7 mouse cellular contexts compared by ENCODE assay signal in the genomic region with DNA sequence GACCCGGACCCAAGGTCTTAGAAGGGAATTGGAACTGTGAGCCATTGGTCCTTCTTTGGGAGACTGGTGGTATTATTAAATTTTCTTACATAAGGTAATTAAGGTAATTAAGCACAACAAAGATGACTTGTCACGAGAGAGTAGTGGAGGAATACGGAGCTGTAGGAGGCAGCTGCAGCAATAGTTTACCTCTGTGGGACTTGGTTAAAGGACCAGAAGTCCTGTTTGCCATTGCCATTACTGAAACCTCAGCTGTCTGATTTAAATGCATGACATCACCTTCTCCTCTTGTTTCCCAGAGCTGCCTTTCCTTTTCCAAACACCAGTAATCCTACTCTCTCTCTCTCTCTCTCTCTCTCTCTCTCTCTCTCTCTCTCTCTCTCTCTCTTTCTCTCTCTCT. TPM values are rescaled to one million over a fixed set of nuclear protein-coding genes. Genes with fewer than 3 reads are reported as not detected.
DNase-seq lines count a peak whose midpoint lies in the region; ATAC-seq and TF ChIP-seq lines count a peak whose summit lies in the region.

No protein-coding gene starts in this region.

- H3K9ac ChIP-seq in lung, embryonic 15.5 days: peak overlapping the region; percentile 31
- H3K9ac ChIP-seq in embryonic facial prominence, embryonic 14.5 days (ENCODE audit: low read depth, low read length): peak overlapping the region; percentile 79
- H3K9ac ChIP-seq in intestine, postnatal 0 days (ENCODE audit: low read depth, low read length): peak overlapping the region; percentile 63
- peak overlapping the region; percentile 29; the same call in 1 of the 2 replicates for H3K9ac ChIP-seq in neural tube, embryonic 14.5 days (replicated peaks; ENCODE audit: low read depth, low read length)

- peak overlapping the region; percentile 91; the same call in 1 of the 2 replicates for H3K27ac ChIP-seq in lung, embryonic 15.5 days
- H3K27ac ChIP-seq in embryonic facial prominence, embryonic 14.5 days (replicated peaks; ENCODE audit: low read depth, low read length): peak overlapping the region; percentile 76; the same call in 1 of the 2 replicates
- H3K27ac ChIP-seq in intestine, postnatal 0 days (ENCODE audit: low read depth, low read length): peak overlapping the region; percentile 83; the same call in 1 of the 2 replicates
- peak overlapping the region; percentile 71 for H3K27ac ChIP-seq in neural tube, embryonic 14.5 days (ENCODE audit: low read depth, low read length)

- peaks cover 8% of the 10 kb centered on the region for H3K36me3 ChIP-seq in lung, embryonic 15.5 days
- peaks cover 10% of the 10 kb centered on the region; the same call in 1 of the 2 replicates for H3K36me3 ChIP-seq in embryonic facial prominence, embryonic 14.5 days (ENCODE audit: control insufficient read depth, insufficient read depth, low read length)
- peaks cover 7% of the 10 kb centered on the region; the same call in 1 of the 2 replicates for H3K36me3 ChIP-seq in intestine, postnatal 0 days (ENCODE audit: control insufficient read depth, insufficient read depth)
- no peaks in the 10 kb centered on the region for H3K36me3 ChIP-seq in neural tube, embryonic 14.5 days (ENCODE audit: control insufficient read depth, insufficient read depth, low read length)

- H3K4me3 ChIP-seq in lung, embryonic 15.5 days: peak overlapping the region; percentile 91
- peak overlapping the region; percentile 83 for H3K4me3 ChIP-seq in embryonic facial prominence, embryonic 14.5 days (ENCODE audit: low read depth, low read length)
- H3K4me3 ChIP-seq in intestine, postnatal 0 days (ENCODE audit: low read depth, low read length): peak overlapping the region; percentile 83
- peak overlapping the region; percentile 65 for H3K4me3 ChIP-seq in neural tube, embryonic 14.5 days (ENCODE audit: low read depth, low read length)

- ATAC-seq in lung, embryonic 15.5 days (ENCODE audit: borderline replicate concordance, extremely low read depth, low FRiP score, low TSS enrichment): peak; percentile 19; the same call in 1 of the 2 replicates
- peak; percentile 28 for ATAC-seq in embryonic facial prominence, embryonic 14.5 days (ENCODE audit: low read depth)
- ATAC-seq in intestine, postnatal 0 days: peak; percentile 23; the same call in 1 of the 2 replicates
- ATAC-seq in neural tube, embryonic 14.5 days (ENCODE audit: low read depth): peak; percentile 80

- H3K4me1 ChIP-seq in lung, embryonic 15.5 days: peaks cover 28% of the 10 kb centered on the region
- peaks cover 7% of the 10 kb centered on the region; the same call in 1 of the 2 replicates for H3K4me1 ChIP-seq in embryonic facial prominence, embryonic 14.5 days (ENCODE audit: control insufficient read depth, insufficient read depth, low read length)
- H3K4me1 ChIP-seq in intestine, postnatal 0 days (replicated peaks; ENCODE audit: control insufficient read depth, insufficient read depth, low read length): no peaks in the 10 kb centered on the region
- peaks cover 6% of the 10 kb centered on the region for H3K4me1 ChIP-seq in neural tube, embryonic 14.5 days (ENCODE audit: control insufficient read depth, insufficient read depth, low read length)

- 1% methylated on average over 3 of the region's 3 CpGs for WGBS in lung, embryonic 15.5 days
- WGBS in embryonic facial prominence, embryonic 14.5 days: 2% methylated on average over 3 of the region's 3 CpGs
- WGBS in intestine, postnatal 0 days: 5% methylated on average over 3 of the region's 3 CpGs
- 0% methylated on average over 3 of the region's 3 CpGs for WGBS in neural tube, embryonic 14.5 days

- H3K27me3 ChIP-seq in lung, embryonic 15.5 days: no peaks in the 10 kb centered on the region
- no peaks in the 10 kb centered on the region for H3K27me3 ChIP-seq in embryonic facial prominence, embryonic 14.5 days (replicated peaks; ENCODE audit: control insufficient read depth, insufficient read depth, low read length)
- H3K27me3 ChIP-seq in intestine, postnatal 0 days (replicated peaks; ENCODE audit: control insufficient read depth, insufficient read depth, low read length): no peaks in the 10 kb centered on the region
- H3K27me3 ChIP-seq in neural tube, embryonic 14.5 days (ENCODE audit: control insufficient read depth, insufficient read depth, low read length): no peaks in the 10 kb centered on the region

- peak overlapping the region; percentile 66 for H3K4me2 ChIP-seq in lung, embryonic 15.5 days
- peak overlapping the region; percentile 84 for H3K4me2 ChIP-seq in embryonic facial prominence, embryonic 14.5 days (ENCODE audit: low read depth, low read length)
- peak overlapping the region; percentile 71 for H3K4me2 ChIP-seq in intestine, postnatal 0 days (replicated peaks; ENCODE audit: low read depth)
- H3K4me2 ChIP-seq in neural tube, embryonic 14.5 days (ENCODE audit: low read depth, low read length): peak overlapping the region; percentile 66

- DNase-seq in lung, adult 18-20 months: no peak
- DNase-seq in embryonic facial prominence, embryonic 14.5 days (ENCODE audit: low spot score): peak; percentile 55
- no peak for DNase-seq in cerebellum, postnatal 4 days (ENCODE audit: low spot score in 2 of 2)
- DNase-seq in cerebellum, postnatal 10 days: no peak

- TF ChIP-seq CTCF in intestine, postnatal 0 days (IDR thresholded peaks at IDR 0.05; ENCODE audit: low read depth): no peak

- no peaks in the 10 kb centered on the region for H3K9me3 ChIP-seq in lung, embryonic 15.5 days
- H3K9me3 ChIP-seq in embryonic facial prominence, embryonic 14.5 days (ENCODE audit: control insufficient read depth, low read length): no peaks in the 10 kb centered on the region
- no peaks in the 10 kb centered on the region for H3K9me3 ChIP-seq in intestine, postnatal 0 days (ENCODE audit: control insufficient read depth)
- H3K9me3 ChIP-seq in neural tube, embryonic 14.5 days (ENCODE audit: control insufficient read depth, low read length): no peaks in the 10 kb centered on the region

RNA-seq across cellular contexts. Expression of a gene that starts 0.7 kb away (rescaled TPM):
- 30.3 and 30.9 TPM in 2 replicates for polyA plus RNA-seq in lung, embryonic 15.5 days (2015; fragmentation: Nextera tagmentation; extraction: Ambion mirVana)
- polyA plus RNA-seq in embryonic facial prominence, embryonic 14.5 days (2014; fragmentation: Nextera tagmentation; extraction: Ambion mirVana): 4.1 and 4.2 TPM in 2 replicates
- 7.1 and 7.5 TPM in 2 replicates for polyA plus RNA-seq in intestine, postnatal 0 days (2015; fragmentation: Nextera tagmentation; extraction: Ambion mirVana)
- polyA plus RNA-seq in neural tube, embryonic 14.5 days (2014; fragmentation: Nextera tagmentation; extraction: Ambion mirVana): 0.48 and 0.81 TPM in 2 replicates

RNA-seq across cellular contexts. Expression of a gene that starts 20.2 kb away (rescaled TPM):
- polyA plus RNA-seq in lung, embryonic 15.5 days (2015; fragmentation: Nextera tagmentation; extraction: Ambion mirVana): 1.0 and 1.6 TPM in 2 replicates
- 8.6 and 9.4 TPM in 2 replicates for polyA plus RNA-seq in embryonic facial prominence, embryonic 14.5 days (2014; fragmentation: Nextera tagmentation; extraction: Ambion mirVana)
- 18.0 and 19.5 TPM in 2 replicates for polyA plus RNA-seq in intestine, postnatal 0 days (2015; fragmentation: Nextera tagmentation; extraction: Ambion mirVana)
- 244 and 315 TPM in 2 replicates for polyA plus RNA-seq in neural tube, embryonic 14.5 days (2014; fragmentation: Nextera tagmentation; extraction: Ambion mirVana)

Comparison
In these comparisons a context has a peak if more than half of its experiments do, and no peak if none do; other contexts are left out.
1. ATAC-seq: peak in every context shown above with its lines; median percentile 80 in neural tube, embryonic 14.5 days; 28 in embryonic facial prominence, embryonic 14.5 days; 23 in intestine, postnatal 0 days; 19 in lung, embryonic 15.5 days.
2. H3K9ac ChIP-seq: peak in every context shown above with its lines; median percentile 79 in embryonic facial prominence, embryonic 14.5 days; 63 in intestine, postnatal 0 days; 31 in lung, embryonic 15.5 days; 29 in neural tube, embryonic 14.5 days.
3. RNA of a gene that starts 20.2 kb away (polyA plus RNA-seq): 244 to 315 TPM in neural tube, embryonic 14.5 days; 18.0 to 19.5 TPM in intestine, postnatal 0 days, 8.6 to 9.4 TPM in embryonic facial prominence, embryonic 14.5 days and 1.0 to 1.6 TPM in lung, embryonic 15.5 days; every median in the first group is over 10 times any median in the second.
4. Peak in every context shown above with its lines, with median percentiles within 50 percentile points of each other: H3K27ac ChIP-seq, H3K4me2 ChIP-seq and H3K4me3 ChIP-seq.